Mouse (Mus musculus) intestine, postnatal 0 days (tissue): Measurements from ENCODE around the gene Fkbp5. TPM values are rescaled to one million over a fixed set of nuclear protein-coding genes. Genes with fewer than 3 reads are reported as not detected.

Experiments
- ATAC-seq: fragments of 200-750 bp; cut with Nextera tagmentation; 2 replicates; pipeline ENCODE4 v1.8.0; 2017; ENCODE audit warnings: mild to moderate bottlenecking, moderate TSS enrichment, moderate library complexity
- H3K27ac ChIP-seq: fragments of 300-500 bp; sonication (generic); 2 replicates; pipeline ENCODE4 v1.5.1; 2014; ENCODE audit warnings: mild to moderate bottlenecking, low read depth, low read length, moderate library complexity
- H3K27me3 ChIP-seq: fragments of 300-500 bp; sonication (generic); replicated peaks from 2 replicates; pipeline ENCODE4 v1.6.1; 2014; ENCODE audit warnings: low read length, mixed read lengths; ENCODE audit not compliant: control insufficient read depth, insufficient read depth
- H3K36me3 ChIP-seq: fragments of 300-500 bp; sonication (generic); 2 replicates; pipeline ENCODE4 v1.6.1; 2014; ENCODE audit warnings: mild to moderate bottlenecking, moderate library complexity; ENCODE audit not compliant: control insufficient read depth, insufficient read depth
- H3K4me1 ChIP-seq: fragments of 300-500 bp; sonication (generic); replicated peaks from 2 replicates; pipeline ENCODE4 v1.6.1; 2014; ENCODE audit warnings: antibody characterized with exemption, low read length, mixed read lengths; ENCODE audit not compliant: control insufficient read depth, insufficient read depth
- H3K4me2 ChIP-seq: fragments of 300-500 bp; sonication (generic); replicated peaks from 2 replicates; pipeline ENCODE4 v1.6.1; 2014; ENCODE audit warnings: low read depth, mild to moderate bottlenecking, moderate library complexity
- H3K4me3 ChIP-seq: fragments of 300-500 bp; sonication (generic); 2 replicates; pipeline ENCODE4 v1.5.1; 2014; ENCODE audit warnings: low read depth, low read length
- H3K9ac ChIP-seq: fragments of 300-500 bp; sonication (generic); 2 replicates; pipeline ENCODE4 v1.6.1; 2014; ENCODE audit warnings: mild to moderate bottlenecking, low read depth, low read length
- H3K9me3 ChIP-seq: fragments of 300-500 bp; sonication (generic); 2 replicates; pipeline ENCODE4 v1.6.1; 2016; ENCODE audit warnings: mixed run types; ENCODE audit not compliant: control insufficient read depth
- CTCF ChIP-seq: sonication (generic); IDR thresholded peaks from 2 replicates; pipeline ENCODE4 v1.5.1; 2016; ENCODE audit warnings: low read depth, mild to moderate bottlenecking, control low read depth, antibody characterized with exemption, moderate library complexity
- WGBS: fragments of 180-500 bp; shearing (Covaris S2); extraction: QIAGEN DNeasy Blood & Tissue Kit; methylation state at CpG from one replicate; pipeline ENCODE4 v1.1.7; 2014; 5-methylcytosine and 5-hydroxymethylcytosine counted together
- polyA plus RNA-seq: library from polyadenylated mRNA; unstranded; fragments of >200 nt; fragmentation: Nextera tagmentation; extraction: Ambion mirVana; gene quantifications from 2 replicates; pipeline ENCODE4 v1.2.1, GENCODE M21; 2015

The Fkbp5 gene
- polyA plus RNA-seq, 1 experiment from 2014 or later = 10.1 TPM

DNA sequence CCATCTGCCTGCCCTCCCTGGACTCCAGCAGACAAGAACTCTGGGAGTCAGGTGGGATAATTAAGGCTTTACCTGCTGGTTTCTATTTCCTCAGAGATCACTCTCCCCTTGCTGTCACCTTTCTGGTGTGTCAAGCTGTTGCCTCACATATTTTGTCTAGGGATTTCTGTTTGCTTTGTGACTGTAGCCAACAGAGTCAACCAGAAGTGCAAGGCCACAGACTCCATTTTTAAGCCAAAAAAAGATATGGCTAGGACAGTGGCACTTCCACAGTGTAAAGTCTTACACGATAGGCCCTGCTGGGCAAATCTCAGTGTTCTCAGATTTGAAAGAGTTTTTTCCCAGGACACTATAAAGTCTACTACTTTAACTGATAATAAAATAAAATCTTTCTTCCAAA lies 56.9 kb downstream of the Fkbp5 start:
- no peaks in the 10 kb centered on the region for H3K4me1 ChIP-seq
- H3K9me3 ChIP-seq = no peaks in the 10 kb centered on the region
- WGBS = 91% methylated on average over 1 of the region's 1 CpGs
- ATAC-seq = no peak
- no peak overlapping the region for H3K4me2 ChIP-seq
- no peak overlapping the region for H3K27ac ChIP-seq
- no peak overlapping the region for H3K4me3 ChIP-seq
- no peaks in the 10 kb centered on the region for H3K27me3 ChIP-seq
- no peak overlapping the region for H3K9ac ChIP-seq
- no peak for TF ChIP-seq CTCF
- H3K36me3 ChIP-seq = no peaks in the 10 kb centered on the region

DNA sequence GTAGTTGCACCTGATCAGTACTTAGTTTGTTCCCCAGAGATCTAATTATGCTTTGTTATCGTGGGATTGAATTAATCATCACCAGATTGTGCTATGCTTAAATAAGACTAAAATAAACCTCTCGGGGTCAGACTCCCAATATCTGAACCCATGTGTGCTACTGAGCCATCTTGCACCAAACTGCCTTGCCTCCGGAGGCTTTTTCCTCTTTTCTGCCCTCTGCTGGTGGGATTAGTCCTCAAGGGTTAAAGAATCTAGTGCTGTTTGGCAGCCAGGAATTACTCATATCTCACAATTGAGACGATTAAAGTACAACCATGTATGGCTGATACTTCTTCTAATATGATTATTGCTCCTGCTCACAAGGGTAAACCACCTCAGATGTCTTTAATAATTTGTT lies 62.2 kb downstream of the Fkbp5 start:
- H3K36me3 ChIP-seq = no peaks in the 10 kb centered on the region
- H3K4me3 ChIP-seq = no peak overlapping the region
- H3K4me2 ChIP-seq = no peak overlapping the region
- ATAC-seq = no peak
- no peak overlapping the region for H3K9ac ChIP-seq
- no peaks in the 10 kb centered on the region for H3K9me3 ChIP-seq
- H3K27ac ChIP-seq = no peak overlapping the region
- H3K27me3 ChIP-seq = no peaks in the 10 kb centered on the region
- TF ChIP-seq CTCF = peak; percentile 80
- H3K4me1 ChIP-seq = no peaks in the 10 kb centered on the region
- 48% methylated on average over 4 of the region's 4 CpGs for WGBS

DNA sequence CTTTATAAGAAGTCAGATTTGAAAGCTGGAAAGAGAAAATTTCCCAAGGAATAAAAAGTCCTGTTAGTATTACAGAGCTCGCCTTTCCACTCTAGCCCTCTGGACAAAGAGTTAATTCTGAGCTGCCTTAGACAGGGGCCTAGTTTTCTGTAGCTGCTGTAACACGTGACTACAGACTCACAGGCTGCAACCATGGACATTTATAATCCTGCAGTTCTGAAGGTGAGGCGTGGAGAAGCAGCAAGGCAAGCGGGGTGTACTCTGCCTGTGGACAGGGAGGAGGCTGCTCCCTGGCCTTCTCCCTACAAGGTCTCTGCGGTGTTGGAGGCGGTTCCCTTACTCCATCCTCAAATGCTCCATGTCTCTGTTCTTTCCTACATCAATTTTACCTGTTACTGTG lies 64.4 kb downstream of the Fkbp5 start:
- Histone ChIP-seq H3K4me2 (no peak overlapping the region), H3K27me3 (no peaks in the 10 kb centered on the region), H3K9me3 (no peaks in the 10 kb centered on the region), H3K9ac (no peak overlapping the region), H3K36me3 (no peaks in the 10 kb centered on the region), H3K4me3 (no peak overlapping the region), H3K4me1 (no peaks in the 10 kb centered on the region), H3K27ac (no peak overlapping the region)
- ATAC-seq = peak; percentile 51; the same call in 1 of the 2 replicates
- 40% methylated on average over 6 of the region's 6 CpGs for WGBS
- TF ChIP-seq CTCF = no peak

DNA sequence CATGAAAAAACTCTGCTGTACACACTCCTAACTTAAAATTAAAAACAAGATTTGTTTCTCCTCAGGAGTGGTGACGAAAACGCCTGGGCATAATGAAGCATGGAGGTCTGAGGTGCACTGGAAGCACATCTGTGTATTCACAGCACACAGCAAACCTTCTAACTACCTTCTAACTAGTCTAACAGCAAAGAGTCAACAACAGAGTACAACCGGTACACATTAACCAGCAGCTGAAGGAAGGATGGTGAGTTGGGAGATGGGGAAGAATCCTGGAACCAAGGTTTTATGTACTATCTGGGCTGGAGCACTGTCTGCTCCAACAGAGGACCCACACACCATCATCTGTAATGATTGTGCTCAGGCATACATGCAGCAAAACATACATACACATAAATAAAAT lies 65.4 kb downstream of the Fkbp5 start:
- no peaks in the 10 kb centered on the region for H3K27me3 ChIP-seq
- no peak for ATAC-seq
- no peak overlapping the region for H3K4me2 ChIP-seq
- H3K27ac ChIP-seq = no peak overlapping the region
- H3K4me3 ChIP-seq = no peak overlapping the region
- no peak overlapping the region for H3K9ac ChIP-seq
- no peaks in the 10 kb centered on the region for H3K4me1 ChIP-seq
- H3K36me3 ChIP-seq = no peaks in the 10 kb centered on the region
- H3K9me3 ChIP-seq = no peaks in the 10 kb centered on the region
- TF ChIP-seq CTCF = no peak
- 76% methylated on average over 3 of the region's 3 CpGs for WGBS

DNA sequence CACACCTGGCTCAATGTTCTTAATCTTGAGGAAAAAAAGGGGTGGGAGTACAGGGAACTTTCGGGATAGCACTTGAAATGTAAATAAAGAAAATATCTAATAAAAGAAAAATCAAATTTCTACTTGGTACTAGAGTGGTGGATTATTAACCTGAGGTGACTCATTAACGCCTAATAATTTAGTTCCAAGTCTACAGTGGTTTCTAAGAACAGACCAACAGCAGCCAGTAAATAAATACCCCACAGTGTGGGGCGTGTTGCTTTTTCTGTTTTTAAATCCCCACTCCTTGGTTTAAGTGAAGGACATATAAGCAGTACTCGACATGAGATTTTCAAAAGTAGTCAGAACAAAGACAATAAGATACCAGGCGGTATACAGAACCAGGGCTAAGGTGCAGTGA lies 65.8 kb downstream of the Fkbp5 start:
- no peak overlapping the region for H3K27ac ChIP-seq
- ATAC-seq = no peak
- H3K4me3 ChIP-seq = no peak overlapping the region
- WGBS = 72% methylated on average over 5 of the region's 5 CpGs
- no peaks in the 10 kb centered on the region for H3K27me3 ChIP-seq
- no peak for TF ChIP-seq CTCF
- no peak overlapping the region for H3K4me2 ChIP-seq
- no peaks in the 10 kb centered on the region for H3K4me1 ChIP-seq
- H3K36me3 ChIP-seq = no peaks in the 10 kb centered on the region
- H3K9ac ChIP-seq = no peak overlapping the region
- no peaks in the 10 kb centered on the region for H3K9me3 ChIP-seq

DNA sequence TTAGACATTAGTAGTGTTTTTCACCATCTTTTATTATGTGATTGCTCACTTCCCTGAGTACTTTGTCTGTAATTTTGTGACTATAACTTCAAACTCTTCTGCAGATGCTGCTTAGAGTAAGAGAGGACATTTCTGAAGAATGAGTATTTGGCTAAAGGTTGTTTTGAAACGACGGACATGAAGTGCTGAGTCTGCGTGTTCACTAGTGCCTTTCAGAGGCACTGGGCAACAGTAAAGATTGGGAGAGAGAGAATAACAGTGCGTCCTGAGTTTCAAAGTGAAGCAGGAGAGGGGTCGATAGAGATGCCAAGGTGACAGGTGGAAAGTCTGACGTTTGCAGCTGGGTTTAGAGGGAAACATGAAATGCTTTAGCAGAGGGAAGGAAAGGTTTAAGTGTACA lies 69.1 kb downstream of the Fkbp5 start:
- H3K27ac ChIP-seq = no peak overlapping the region
- no peak overlapping the region for H3K4me3 ChIP-seq
- H3K9me3 ChIP-seq = no peaks in the 10 kb centered on the region
- H3K27me3 ChIP-seq = no peaks in the 10 kb centered on the region
- 56% methylated on average over 6 of the region's 6 CpGs for WGBS
- H3K9ac ChIP-seq = no peak overlapping the region
- ATAC-seq = no peak
- no peak overlapping the region for H3K4me2 ChIP-seq
- no peaks in the 10 kb centered on the region for H3K36me3 ChIP-seq
- H3K4me1 ChIP-seq = no peaks in the 10 kb centered on the region
- no peak for TF ChIP-seq CTCF

DNA sequence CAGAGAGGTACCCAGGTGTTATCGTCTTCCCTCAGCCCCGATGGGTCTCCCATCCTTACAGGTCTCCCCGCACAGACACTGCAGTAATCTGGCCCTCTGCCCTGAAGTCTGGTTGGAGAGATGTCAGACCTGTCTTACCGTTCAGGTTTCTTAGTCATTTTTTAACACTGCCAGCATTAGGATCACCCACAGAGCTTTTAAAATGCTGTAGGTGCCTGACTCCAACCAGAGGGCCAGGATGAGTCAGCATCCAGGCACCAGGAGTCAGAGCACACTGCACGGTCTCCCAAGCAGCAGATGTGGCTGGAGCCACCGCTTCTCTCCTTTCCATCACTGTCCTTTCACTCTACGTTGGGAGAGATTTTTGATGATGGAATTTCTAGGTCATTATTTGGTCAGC lies 69.5 kb downstream of the Fkbp5 start:
- H3K36me3 ChIP-seq = no peaks in the 10 kb centered on the region
- no peak for TF ChIP-seq CTCF
- no peak overlapping the region for H3K4me3 ChIP-seq
- H3K4me1 ChIP-seq = no peaks in the 10 kb centered on the region
- no peak overlapping the region for H3K27ac ChIP-seq
- H3K4me2 ChIP-seq = no peak overlapping the region
- no peaks in the 10 kb centered on the region for H3K9me3 ChIP-seq
- no peaks in the 10 kb centered on the region for H3K27me3 ChIP-seq
- ATAC-seq = no peak
- no peak overlapping the region for H3K9ac ChIP-seq
- 72% methylated on average over 7 of the region's 7 CpGs for WGBS
